Mouse (Mus musculus) liver, adult 2 months (tissue): Measurements from ENCODE around the gene Ercc8.

Experiments used
- CTCF ChIP-seq: fragments of 200-500 bp; IDR thresholded peaks from 2 replicates; pipeline ENCODE4 v1.5.1; 2011; ENCODE audit warnings: low read depth, low read length, control low read depth
- POLR2A ChIP-seq: fragments of 200-500 bp; IDR thresholded peaks from 2 replicates; pipeline ENCODE4 v1.6.1; 2011; ENCODE audit warnings: low read length, control low read depth; ENCODE audit not compliant: insufficient read depth; ENCODE audit errors: extremely low read depth

- TF ChIP-seq POLR2A (no peak), CTCF (no peak)
These were observed 32.3 kb upstream of the Ercc8 start for GRCm38 (mm10) chr13:108126246-108126645.
